Mouse (Mus musculus): ENCODE measurements around the gene Cpa1. TPM values are rescaled to one million over a fixed set of nuclear protein-coding genes. Genes with fewer than 3 reads are reported as not detected.

Gene Cpa1
- total RNA-seq (2022), result not detected

GRCm38 (mm10) chr6:30638674-30639268, at the start of gene Cpa1:
Cpa1 (plus strand) TSS chr6:30639218.
- DNase-seq, result no peak

DNA sequence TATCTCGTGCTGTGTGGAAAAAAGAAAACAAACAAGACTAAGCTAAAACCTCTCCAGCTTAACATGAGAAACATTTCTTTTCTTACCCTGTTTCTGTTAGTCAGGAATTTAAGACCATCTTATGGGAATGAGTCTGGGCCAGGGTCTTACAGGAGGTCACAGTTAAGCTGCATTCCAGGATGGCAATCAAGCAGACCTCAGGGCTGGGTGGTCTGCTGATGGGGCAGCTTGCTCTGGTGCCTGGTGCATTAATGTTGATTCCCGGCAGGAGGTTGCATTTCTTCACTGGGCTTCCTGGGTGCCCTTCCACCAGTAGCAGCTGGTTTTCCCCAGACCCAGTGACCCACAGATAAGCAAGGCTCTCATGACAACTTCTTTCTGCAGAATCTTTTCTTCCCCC, 49.2 kb upstream of the Cpa1 start:
- DNase-seq, result no peak

- no peak for DNase-seq
These were observed 47.1 kb upstream of the Cpa1 start for GRCm38 (mm10) chr6:30591851-30592404.

DNA sequence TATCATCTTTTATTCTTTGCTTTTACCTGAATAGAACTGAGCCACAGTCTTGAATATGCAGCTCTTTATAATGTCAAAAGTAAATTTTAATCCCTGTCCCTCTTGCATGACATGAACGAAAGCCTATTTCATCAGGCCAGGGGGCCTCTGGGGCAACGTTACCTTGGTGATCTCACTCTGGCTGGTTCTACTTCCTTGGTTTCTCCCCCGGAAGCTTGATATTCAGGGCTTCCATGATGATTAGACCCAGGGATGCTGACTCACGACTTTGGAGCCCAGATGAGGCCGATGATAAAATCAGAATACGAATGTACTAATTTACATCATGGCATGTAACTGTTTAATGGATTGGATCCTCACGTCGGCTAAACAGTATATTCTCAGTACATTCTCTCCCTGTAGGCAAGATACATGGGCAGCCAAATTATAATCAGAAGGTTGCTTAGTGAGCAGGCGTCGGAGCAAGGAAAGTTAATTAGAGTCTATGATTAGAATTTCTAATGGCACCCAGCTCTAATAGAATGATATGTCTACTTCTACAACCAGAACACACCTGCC, 46.5 kb upstream of the Cpa1 start:
- no peak for DNase-seq

GRCm38 (mm10) chr6:30594364-30594763, 44.7 kb upstream of the Cpa1 start:
- DNase-seq, result no peak

DNA sequence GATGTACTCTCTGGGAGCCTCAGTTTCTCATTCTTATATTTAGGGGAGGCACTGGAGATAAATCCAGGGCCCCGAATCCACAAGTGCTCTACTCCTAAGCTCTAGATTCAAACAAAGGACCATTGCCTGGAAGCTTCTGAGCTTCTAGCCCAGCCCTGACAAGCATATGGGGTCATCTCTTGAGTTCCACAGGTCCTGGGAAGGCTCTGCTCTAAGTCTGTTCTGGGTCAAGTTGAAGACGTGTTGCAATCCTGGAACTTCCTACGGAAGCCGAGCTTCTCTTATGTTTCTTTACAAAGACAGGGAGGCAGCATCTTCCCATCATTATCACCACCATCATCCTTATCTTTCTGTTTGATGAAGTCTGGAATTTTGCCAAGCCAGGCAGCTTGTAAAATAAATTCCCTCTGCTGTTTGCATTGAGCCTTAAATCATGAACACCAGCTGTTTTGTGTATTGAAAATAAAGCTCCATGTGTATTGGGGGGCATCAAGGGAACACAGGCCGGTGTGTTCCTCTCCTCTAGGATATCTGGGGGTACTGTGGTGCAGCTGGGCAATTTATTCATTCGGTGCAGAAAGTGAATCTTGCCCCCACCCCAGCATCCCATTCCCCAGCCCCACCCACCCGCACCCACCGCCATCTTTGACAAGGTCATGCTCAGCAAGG, 42.7 kb upstream of the Cpa1 start:
- DNase-seq, result no peak

- DNase-seq, result no peak
These were observed 39.0 kb upstream of the Cpa1 start for GRCm38 (mm10) chr6:30600033-30600432.

GRCm38 (mm10) chr6:30600995-30601394, 38.0 kb upstream of the Cpa1 start:
- DNase-seq, result no peak

DNA sequence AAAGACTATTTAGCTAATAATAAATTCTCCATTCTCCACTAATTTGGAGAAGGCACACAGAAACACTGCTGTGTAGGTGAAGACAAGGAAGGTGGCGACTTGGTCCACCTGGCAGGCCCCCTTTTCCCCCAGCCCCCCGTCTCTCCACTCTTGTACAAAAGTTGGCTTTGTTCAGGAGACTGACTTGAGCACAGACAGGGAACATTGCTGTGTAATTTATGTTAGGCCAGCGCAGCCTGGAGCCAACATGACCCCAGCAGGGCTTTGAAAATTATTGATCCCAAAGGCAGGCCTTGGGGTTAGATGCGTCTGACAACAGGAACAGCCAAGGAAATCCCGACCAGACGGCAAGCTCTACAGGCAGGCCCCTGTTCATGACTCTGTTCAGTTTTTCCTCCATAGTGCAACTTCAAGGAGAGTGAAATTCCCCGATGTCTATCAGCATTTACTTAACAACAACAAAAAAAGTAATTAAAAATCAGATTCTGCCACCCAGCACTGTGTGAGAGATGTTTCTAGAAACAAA, 34.6 kb upstream of the Cpa1 start:
- DNase-seq, result no peak

GRCm38 (mm10) chr6:30605111-30605510, 33.9 kb upstream of the Cpa1 start:
- no peak for DNase-seq

- DNase-seq, result no peak
These were observed 33.3 kb upstream of the Cpa1 start for GRCm38 (mm10) chr6:30605672-30606071.

- no peak for DNase-seq
These were observed 28.3 kb upstream of the Cpa1 start, which contains the start of gene Cpa5 for GRCm38 (mm10) chr6:30610710-30611109. Cpa5 (plus strand) TSS chr6:30611010.

- DNase-seq, result no peak
These were observed 27.8 kb upstream of the Cpa1 start for GRCm38 (mm10) chr6:30611212-30611611.

DNA sequence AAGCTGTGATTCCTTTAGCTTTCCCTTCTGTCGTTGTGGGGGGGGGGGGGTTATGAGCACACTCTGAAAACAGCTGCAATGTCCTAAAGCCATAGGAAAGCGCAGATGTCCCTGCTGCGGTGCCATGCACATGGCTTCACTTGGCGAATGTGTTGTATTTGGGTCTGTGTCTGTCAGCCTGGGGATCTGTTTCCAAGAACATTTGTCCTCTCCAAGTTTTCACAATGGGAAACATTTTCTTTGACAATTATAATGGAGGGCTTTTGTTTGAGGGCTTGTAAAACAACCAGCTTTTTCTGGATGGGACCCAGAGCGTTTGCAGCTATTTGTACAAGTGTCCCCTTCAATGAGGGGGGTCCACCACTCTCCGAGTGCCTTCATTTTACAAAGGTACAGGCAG, 24.8 kb upstream of the Cpa1 start:
- DNase-seq, result no peak

GRCm38 (mm10) chr6:30615741-30616140, 23.3 kb upstream of the Cpa1 start:
- no peak for DNase-seq

DNA sequence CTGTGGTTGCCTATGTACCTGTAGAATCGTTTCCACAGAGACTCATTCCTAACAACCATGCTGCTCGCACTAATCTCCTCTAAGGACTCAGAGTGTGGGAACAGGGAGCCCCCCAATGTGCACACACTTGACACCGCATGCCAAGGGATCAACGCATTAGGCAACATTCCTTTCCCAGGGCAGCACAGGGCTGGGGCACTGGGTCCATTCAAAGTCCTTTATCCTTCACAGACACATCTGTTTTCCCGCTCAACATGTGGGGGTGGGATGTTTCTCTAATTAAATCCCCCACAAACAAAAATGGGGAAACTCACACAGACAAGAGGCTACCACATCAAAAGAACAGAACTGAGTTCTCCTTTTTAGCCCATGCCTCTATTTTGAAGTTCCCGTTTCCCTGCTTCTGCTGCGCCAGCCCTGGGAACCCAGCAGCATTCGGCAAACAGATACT, 22.5 kb upstream of the Cpa1 start:
- no peak for DNase-seq

DNA sequence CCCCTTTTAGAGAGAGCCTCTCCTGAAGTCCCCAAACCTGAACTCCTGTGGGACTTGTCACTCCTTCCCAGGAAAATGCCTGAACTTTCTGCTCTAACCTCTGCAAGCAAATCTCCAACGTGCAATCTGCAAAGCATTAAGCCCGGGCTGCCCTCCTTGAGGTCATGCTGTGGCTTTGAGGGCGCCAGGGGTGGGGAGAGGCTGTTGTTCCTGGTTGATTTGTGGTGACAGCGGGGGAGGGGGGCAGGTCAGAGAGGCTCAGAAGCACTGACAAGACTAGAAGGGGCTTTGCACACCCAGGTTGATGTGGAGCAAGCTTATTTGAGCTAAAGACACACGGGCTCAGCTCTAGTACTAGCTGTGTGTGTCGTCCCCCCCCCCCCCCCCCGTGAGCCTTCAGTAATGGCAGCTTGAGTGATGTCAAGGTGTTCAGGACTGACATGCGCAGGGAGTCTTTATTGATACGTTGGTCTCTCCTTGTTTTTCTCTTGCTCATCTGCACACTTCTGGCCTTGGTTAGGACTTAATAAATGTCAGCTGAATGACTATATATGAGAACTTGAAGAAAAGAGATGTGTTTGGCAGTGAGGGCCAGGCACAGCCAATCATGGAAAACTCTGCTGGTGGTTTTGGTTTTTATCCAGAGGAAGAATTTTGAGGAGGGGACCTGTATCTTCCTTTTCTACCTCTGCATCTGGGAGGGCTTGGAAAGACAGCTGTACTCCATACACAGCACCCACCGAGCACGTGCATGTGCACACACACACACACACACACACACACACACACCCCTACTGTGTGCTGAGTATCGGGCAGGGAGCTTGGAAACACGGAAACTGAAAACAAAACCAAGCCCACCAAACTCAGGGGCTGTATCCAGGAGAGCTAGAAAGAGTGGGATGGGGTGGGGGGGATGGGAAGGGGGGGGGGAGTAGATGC, 21.7 kb upstream of the Cpa1 start:
- peak; percentile 18 for DNase-seq

GRCm38 (mm10) chr6:30617959-30618590, 20.9 kb upstream of the Cpa1 start:
- DNase-seq, result peak; percentile 18

- no peak for DNase-seq
These were observed 20.3 kb upstream of the Cpa1 start for GRCm38 (mm10) chr6:30618735-30619134.

- no peak for DNase-seq
These were observed 19.4 kb upstream of the Cpa1 start for GRCm38 (mm10) chr6:30619606-30620005.

- no peak for DNase-seq
These were observed 18.4 kb upstream of the Cpa1 start for GRCm38 (mm10) chr6:30620591-30620990.

DNA sequence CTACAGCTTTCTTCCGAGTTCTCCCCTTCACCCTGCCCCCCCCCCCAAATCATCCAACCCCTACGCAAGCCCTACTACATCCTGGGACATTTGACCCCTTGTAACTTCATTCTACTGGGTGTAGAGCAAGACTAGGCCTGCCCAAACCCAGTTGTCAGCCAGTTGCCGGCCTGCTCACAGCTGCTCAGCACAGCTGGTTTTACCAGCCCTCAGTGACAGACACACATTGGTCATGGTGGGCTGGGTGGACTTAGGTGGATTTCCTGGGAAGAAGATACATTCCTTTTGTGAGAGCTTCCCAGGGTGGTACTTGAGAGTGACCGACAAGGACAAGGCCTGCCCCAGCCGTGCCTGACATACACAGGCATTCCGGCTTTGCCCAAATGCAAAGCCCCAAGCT, 18.0 kb upstream of the Cpa1 start:
- DNase-seq, result no peak

All from adrenal gland, adult 8-10 months (tissue).